Mouse (Mus musculus) liver, embryonic 13.5 days (tissue): ENCODE data around the gene Anapc5. TPM values are rescaled to one million over a fixed set of nuclear protein-coding genes. Genes with fewer than 3 reads are reported as not detected.

Experiments used
- ATAC-seq: fragments of 200-750 bp; cut with Nextera tagmentation; 2 replicates; pipeline ENCODE4 v1.8.0; 2017; ENCODE audit warnings: low read depth, mild to moderate bottlenecking, moderate number of reproducible peaks, moderate library complexity
- DNase-seq: peaks from one replicate; pipeline ENCODE4 v3.0.0; 2022
- H3K27ac ChIP-seq: fragments of 300-500 bp; sonication (generic); 2 replicates; pipeline ENCODE4 v1.5.1; 2015; ENCODE audit warnings: moderate library complexity, mild to moderate bottlenecking, inconsistent platforms
- H3K27me3 ChIP-seq: fragments of 300-500 bp; sonication (generic); 2 replicates; pipeline ENCODE4 v1.6.1; 2015; ENCODE audit warnings: mild to moderate bottlenecking, inconsistent platforms
- H3K36me3 ChIP-seq: fragments of 300-500 bp; sonication (generic); 2 replicates; pipeline ENCODE4 v1.6.1; 2015; ENCODE audit warnings: mild to moderate bottlenecking, inconsistent platforms
- H3K4me1 ChIP-seq: fragments of 300-500 bp; sonication (generic); replicated peaks from 2 replicates; pipeline ENCODE4 v1.6.1; 2015; ENCODE audit warnings: inconsistent platforms
- H3K4me2 ChIP-seq: fragments of 300-500 bp; sonication (generic); 2 replicates; pipeline ENCODE4 v1.6.1; 2015; ENCODE audit warnings: inconsistent platforms, mild to moderate bottlenecking, moderate library complexity
- H3K4me3 ChIP-seq: fragments of 300-500 bp; sonication (generic); replicated peaks from 2 replicates; pipeline ENCODE4 v1.5.1; 2015; ENCODE audit warnings: mild to moderate bottlenecking, inconsistent platforms
- H3K9ac ChIP-seq: fragments of 300-500 bp; sonication (generic); 2 replicates; pipeline ENCODE4 v1.6.1; 2015; ENCODE audit warnings: mild to moderate bottlenecking, inconsistent platforms
- H3K9me3 ChIP-seq: fragments of 300-500 bp; sonication (generic); replicated peaks from 2 replicates; pipeline ENCODE4 v1.6.1; 2016; ENCODE audit warnings: inconsistent platforms
- WGBS: fragments of 180-500 bp; shearing (Covaris S2); methylation state at CpG from one replicate; pipeline ENCODE4 v1.1.7; 2015; ENCODE audit not compliant: insufficient replicate concordance; 5-methylcytosine and 5-hydroxymethylcytosine counted together
- polyA plus RNA-seq: library from polyadenylated mRNA; unstranded; fragments of >200 nt; fragmentation: Nextera tagmentation; extraction: Ambion mirVana; gene quantifications from 2 replicates; pipeline ENCODE4 v1.2.1, GENCODE M21; 2015

Gene Anapc5
- polyA plus RNA-seq, 1 experiment from 2014 or later = 258 TPM

GRCm38 (mm10) chr5:122775646-122776286, 45.4 kb downstream of the Anapc5 start:
- DNase-seq = no peak
- Histone ChIP-seq H3K27me3 (no peaks in the 10 kb centered on the region), H3K9me3 (no peaks in the 10 kb centered on the region), H3K4me1 (peaks cover 63% of the 10 kb centered on the region), H3K9ac (peak overlapping the region; percentile 37; the same call in 1 of the 2 replicates), H3K4me3 (peak overlapping the region; percentile 12; the same call in 1 of the 2 replicates), H3K36me3 (peaks cover 20% of the 10 kb centered on the region; the same call in 1 of the 2 replicates), H3K4me2 (peak overlapping the region; percentile 55), H3K27ac (peak overlapping the region; percentile 68)
- ATAC-seq = no peak
- 68% methylated on average over 14 of the region's 14 CpGs for WGBS

GRCm38 (mm10) chr5:122774743-122775611, 46.2 kb downstream of the Anapc5 start:
- peak; percentile 85 for ATAC-seq
- peak overlapping the region; percentile 56 for H3K9ac ChIP-seq
- peak overlapping the region; percentile 55 for H3K4me2 ChIP-seq
- H3K27me3 ChIP-seq = no peaks in the 10 kb centered on the region
- peaks cover 64% of the 10 kb centered on the region for H3K4me1 ChIP-seq
- 53% methylated on average over 28 of the region's 28 CpGs for WGBS
- peak overlapping the region; percentile 68 for H3K27ac ChIP-seq
- peak overlapping the region; percentile 30 for H3K4me3 ChIP-seq
- no peaks in the 10 kb centered on the region for H3K9me3 ChIP-seq
- peaks cover 20% of the 10 kb centered on the region; the same call in 1 of the 2 replicates for H3K36me3 ChIP-seq
- DNase-seq = peak; percentile 78

GRCm38 (mm10) chr5:122773756-122774155, 47.4 kb downstream of the Anapc5 start:
- DNase-seq = no peak
- WGBS = 85% methylated on average over 11 of the region's 11 CpGs
- ATAC-seq = no peak
- H3K4me3 ChIP-seq = no peak overlapping the region
- no peak overlapping the region; the same call in 1 of the 2 replicates for H3K27ac ChIP-seq
- H3K9me3 ChIP-seq = no peaks in the 10 kb centered on the region
- H3K4me1 ChIP-seq = peaks cover 70% of the 10 kb centered on the region
- H3K4me2 ChIP-seq = no peak overlapping the region
- H3K36me3 ChIP-seq = peaks cover 25% of the 10 kb centered on the region; the same call in 1 of the 2 replicates
- no peaks in the 10 kb centered on the region for H3K27me3 ChIP-seq
- no peak overlapping the region for H3K9ac ChIP-seq

- Histone ChIP-seq H3K9me3 (no peaks in the 10 kb centered on the region), H3K27me3 (no peaks in the 10 kb centered on the region), H3K4me2 (peak overlapping the region; percentile 2; the same call in 1 of the 2 replicates), H3K4me3 (no peak overlapping the region), H3K27ac (peak overlapping the region; percentile 65), H3K36me3 (peaks cover 23% of the 10 kb centered on the region; the same call in 1 of the 2 replicates), H3K9ac (no peak overlapping the region), H3K4me1 (peaks cover 54% of the 10 kb centered on the region)
- no peak for ATAC-seq
- 47% methylated on average over 9 of the region's 9 CpGs for WGBS
- no peak for DNase-seq
Observed at GRCm38 (mm10) chr5:122771428-122771827, 49.7 kb downstream of the Anapc5 start.

GRCm38 (mm10) chr5:122770806-122771261, 50.3 kb downstream of the Anapc5 start:
- H3K9ac ChIP-seq = 0 out of 2 replicates have a peak overlapping the region, but pooled peaks have one; percentile 18

GRCm38 (mm10) chr5:122770304-122770703, 50.8 kb downstream of the Anapc5 start:
- 61% methylated on average over 7 of the region's 7 CpGs for WGBS
- H3K4me2 ChIP-seq = peak overlapping the region; percentile 2; the same call in 1 of the 2 replicates
- no peaks in the 10 kb centered on the region for H3K9me3 ChIP-seq
- ATAC-seq (no peak), DNase-seq (no peak)
- H3K27me3 ChIP-seq = no peaks in the 10 kb centered on the region
- H3K27ac ChIP-seq = peak overlapping the region; percentile 65
- H3K9ac ChIP-seq = peak overlapping the region; percentile 18; the same call in 1 of the 2 replicates
- H3K4me3 ChIP-seq = no peak overlapping the region
- peaks cover 48% of the 10 kb centered on the region for H3K4me1 ChIP-seq
- peaks cover 22% of the 10 kb centered on the region; the same call in 1 of the 2 replicates for H3K36me3 ChIP-seq

More at GRCm38 (mm10) chr5:122770806-122771261, 50.3 kb downstream of the Anapc5 start:
- Histone ChIP-seq H3K36me3 (peaks cover 22% of the 10 kb centered on the region; the same call in 1 of the 2 replicates), H3K9me3 (no peaks in the 10 kb centered on the region), H3K4me2 (peak overlapping the region; percentile 2; the same call in 1 of the 2 replicates), H3K4me1 (peaks cover 53% of the 10 kb centered on the region), H3K4me3 (no peak overlapping the region), H3K27ac (peak overlapping the region; percentile 65), H3K27me3 (no peaks in the 10 kb centered on the region)
- no peak for DNase-seq
- no peak for ATAC-seq
- WGBS = 41% methylated on average over 10 of the region's 10 CpGs

GRCm38 (mm10) chr5:122769101-122769568, 52.0 kb downstream of the Anapc5 start:
- DNase-seq (peak; percentile 54), ATAC-seq (peak; percentile 71)
- WGBS = 58% methylated on average over 15 of the region's 15 CpGs
- Histone ChIP-seq H3K27ac (peak overlapping the region; percentile 40; the same call in 1 of the 2 replicates), H3K4me3 (no peak overlapping the region), H3K4me1 (peaks cover 38% of the 10 kb centered on the region), H3K4me2 (no peak overlapping the region), H3K36me3 (peaks cover 22% of the 10 kb centered on the region; the same call in 1 of the 2 replicates), H3K9ac (no peak overlapping the region), H3K9me3 (no peaks in the 10 kb centered on the region), H3K27me3 (no peaks in the 10 kb centered on the region)

- H3K9me3 ChIP-seq = no peaks in the 10 kb centered on the region
- H3K4me1 ChIP-seq = peaks cover 52% of the 10 kb centered on the region
- H3K27me3 ChIP-seq = no peaks in the 10 kb centered on the region
- 83% methylated on average over 11 of the region's 11 CpGs for whole genome bisulfite sequencing
- no peak overlapping the region for H3K4me3 ChIP-seq
- DNase-seq (no peak), ATAC-seq (no peak)
- no peak overlapping the region for H3K27ac ChIP-seq
- no peak overlapping the region for H3K9ac ChIP-seq
- no peak overlapping the region for H3K4me2 ChIP-seq
- H3K36me3 ChIP-seq = peaks cover 19% of the 10 kb centered on the region; the same call in 1 of the 2 replicates
Observed at GRCm38 (mm10) chr5:122767283-122767682, 53.9 kb downstream of the Anapc5 start.

GRCm38 (mm10) chr5:122764032-122764464, 57.1 kb downstream of the Anapc5 start:
- H3K36me3 ChIP-seq = peaks cover 14% of the 10 kb centered on the region; the same call in 1 of the 2 replicates
- 68% methylated on average over 10 of the region's 10 CpGs for WGBS
- no peak overlapping the region for H3K4me2 ChIP-seq
- H3K4me1 ChIP-seq = peaks cover 57% of the 10 kb centered on the region
- no peak overlapping the region for H3K27ac ChIP-seq
- DNase-seq (peak; percentile 26), ATAC-seq (no peak)
- H3K27me3 ChIP-seq = no peaks in the 10 kb centered on the region
- no peak overlapping the region for H3K9ac ChIP-seq
- no peak overlapping the region for H3K4me3 ChIP-seq
- no peaks in the 10 kb centered on the region for H3K9me3 ChIP-seq

GRCm38 (mm10) chr5:122763271-122764031, 57.7 kb downstream of the Anapc5 start:
- no peak for DNase-seq
- Histone ChIP-seq H3K9me3 (no peaks in the 10 kb centered on the region), H3K36me3 (peaks cover 18% of the 10 kb centered on the region; the same call in 1 of the 2 replicates), H3K4me2 (no peak overlapping the region), H3K4me1 (peaks cover 53% of the 10 kb centered on the region), H3K9ac (no peak overlapping the region), H3K4me3 (no peak overlapping the region), H3K27me3 (no peaks in the 10 kb centered on the region), H3K27ac (peak overlapping the region; percentile 6; the same call in 1 of the 2 replicates)
- ATAC-seq = no peak
- 77% methylated on average over 29 of the region's 29 CpGs for WGBS
